Mouse (Mus musculus) embryonic facial prominence, embryonic 13.5 days (tissue): Measurements from ENCODE around the gene Prr23a2. TPM values are rescaled to one million over a fixed set of nuclear protein-coding genes. Genes with fewer than 3 reads are reported as not detected.

Experiments
- ATAC-seq: fragments of 200-750 bp; cut with Nextera tagmentation; 2 replicates; pipeline ENCODE4 v1.8.0; 2017; ENCODE audit warnings: low read depth; ENCODE audit not compliant: insufficient number of reproducible peaks, insufficient read depth, low FRiP score, low TSS enrichment
- H3K27ac ChIP-seq: fragments of 300-500 bp; sonication (generic); 2 replicates; pipeline ENCODE4 v1.5.1; 2015; ENCODE audit warnings: moderate library complexity, mild to moderate bottlenecking, inconsistent platforms
- H3K27me3 ChIP-seq: fragments of 300-500 bp; sonication (generic); 2 replicates; pipeline ENCODE4 v1.6.1; 2015; ENCODE audit warnings: mild to moderate bottlenecking, inconsistent platforms
- H3K36me3 ChIP-seq: fragments of 300-500 bp; sonication (generic); 2 replicates; pipeline ENCODE4 v1.6.1; 2015; ENCODE audit warnings: mild to moderate bottlenecking, inconsistent platforms
- H3K4me1 ChIP-seq: fragments of 300-500 bp; sonication (generic); 2 replicates; pipeline ENCODE4 v1.6.1; 2015; ENCODE audit warnings: inconsistent platforms
- H3K4me2 ChIP-seq: fragments of 300-500 bp; sonication (generic); 2 replicates; pipeline ENCODE4 v1.6.1; 2015; ENCODE audit warnings: moderate library complexity, mild to moderate bottlenecking, inconsistent platforms
- H3K4me3 ChIP-seq: fragments of 300-500 bp; sonication (generic); 2 replicates; pipeline ENCODE4 v1.5.1; 2015; ENCODE audit warnings: mild to moderate bottlenecking, inconsistent platforms
- H3K9ac ChIP-seq: fragments of 300-500 bp; sonication (generic); 2 replicates; pipeline ENCODE4 v1.6.1; 2015; ENCODE audit warnings: mild to moderate bottlenecking, inconsistent platforms
- H3K9me3 ChIP-seq: fragments of 300-500 bp; sonication (generic); 2 replicates; pipeline ENCODE4 v1.6.1; 2016; ENCODE audit warnings: inconsistent platforms
- WGBS: fragments of 180-500 bp; shearing (Covaris S2); methylation state at CpG from one replicate; pipeline ENCODE4 v1.1.7; 2015; ENCODE audit warnings: mixed read lengths; 5-methylcytosine and 5-hydroxymethylcytosine counted together
- polyA plus RNA-seq: library from polyadenylated mRNA; unstranded; fragments of >200 nt; fragmentation: Nextera tagmentation; extraction: Ambion mirVana; gene quantifications from 2 replicates; pipeline ENCODE4 v1.2.1, GENCODE M21; 2015

Gene Prr23a2
- polyA plus RNA-seq, 1 experiment from 2014 or later: not detected

DNA sequence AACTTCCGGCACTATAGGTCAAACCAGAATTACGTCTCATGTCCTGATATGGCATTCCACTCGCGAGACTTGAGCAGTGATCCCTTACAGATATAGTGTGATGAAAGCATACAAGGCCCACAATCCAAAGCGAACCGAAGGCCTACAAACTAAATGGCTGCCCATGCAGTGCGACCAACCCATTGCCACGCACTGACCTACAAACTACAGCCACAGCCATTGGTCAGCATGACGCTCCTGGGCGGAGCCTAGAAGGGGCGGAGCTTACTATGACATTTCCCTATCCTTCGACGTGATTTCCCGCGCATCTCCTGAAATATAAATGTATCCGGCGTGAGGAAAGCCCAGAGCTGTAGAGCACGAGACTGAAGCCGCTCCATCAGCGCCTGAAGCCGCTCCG lies 14.2 kb upstream of the Prr23a2 start, which contains the start of gene Prr23a1:
TSS of gene Prr23a1 (plus strand) at position 387 of the 400 bp plus-strand sequence.
- Histone ChIP-seq H3K27ac (no peak within 1 kb of the TSS), H3K4me2 (peak within 1 kb of the TSS; percentile 36), H3K36me3 (no peaks in the 10 kb centered on the region), H3K27me3 (peaks cover 10% of the 10 kb centered on the region; the same call in 1 of the 2 replicates), H3K4me1 (no peaks in the 10 kb centered on the region), H3K4me3 (no peak within 1 kb of the TSS), H3K9me3 (0 out of 2 replicates have a peak, but pooled peaks cover 5% of the 10 kb centered on the region), H3K9ac (no peak within 1 kb of the TSS)
- no peak for ATAC-seq
- 61% methylated on average over 22 of the region's 22 CpGs for WGBS

DNA sequence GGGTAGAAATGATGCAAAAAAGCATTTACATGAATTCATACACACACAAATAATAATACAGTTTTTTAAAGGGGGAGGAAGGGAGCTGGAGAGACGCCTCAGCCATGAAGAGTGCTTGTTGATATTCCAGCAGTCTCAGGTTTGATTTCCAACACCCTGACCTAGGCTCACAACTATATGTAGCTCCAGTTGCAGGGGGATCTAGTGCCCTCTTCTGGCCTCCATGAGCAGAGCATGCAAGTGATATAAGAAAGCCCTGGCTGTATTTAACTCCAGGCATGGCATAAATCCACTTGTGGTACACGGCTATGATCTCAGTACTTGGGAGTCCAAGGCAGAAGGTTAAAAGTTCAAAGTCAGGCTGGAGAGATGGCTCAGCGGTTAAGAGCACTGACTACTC lies 7.2 kb downstream of the Prr23a2 start:
- Histone ChIP-seq H3K4me3 (no peak overlapping the region), H3K9me3 (no peaks in the 10 kb centered on the region; the same call in 1 of the 2 replicates), H3K36me3 (no peaks in the 10 kb centered on the region), H3K4me2 (no peak overlapping the region), H3K9ac (no peak overlapping the region), H3K4me1 (no peaks in the 10 kb centered on the region), H3K27me3 (peaks cover 12% of the 10 kb centered on the region), H3K27ac (no peak overlapping the region)
- WGBS: 75% methylated on average over 3 of the region's 3 CpGs
- ATAC-seq: no peak

DNA sequence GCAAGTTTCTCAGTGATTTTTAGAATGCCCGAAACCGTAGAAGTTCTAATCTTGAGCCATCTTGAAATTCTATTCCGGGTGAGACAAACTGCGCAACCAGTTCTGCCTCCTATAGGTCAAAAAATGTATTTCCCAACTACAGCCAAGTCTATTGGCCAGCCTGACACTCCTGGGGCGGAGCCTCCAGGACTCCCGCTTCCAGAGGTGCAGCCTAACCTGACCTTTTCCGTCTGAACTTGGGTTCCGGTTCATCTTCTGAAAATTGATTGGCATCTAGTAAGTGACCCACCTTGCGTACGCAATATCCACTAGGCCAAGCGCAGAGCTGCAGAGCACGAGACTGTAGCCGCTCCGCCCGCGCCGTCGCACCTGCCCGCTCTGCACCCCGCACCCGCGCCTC lies 8.3 kb downstream of the Prr23a2 start, which contains the start of gene Prr23a3:
TSS of gene Prr23a3 (plus strand) at position 197 of the 400 bp plus-strand sequence.
- H3K9me3 ChIP-seq: no peaks in the 10 kb centered on the region; the same call in 1 of the 2 replicates
- H3K27ac ChIP-seq: no peak within 1 kb of the TSS
- H3K4me3 ChIP-seq: no peak within 1 kb of the TSS
- ATAC-seq: no peak
- H3K4me2 ChIP-seq: peak within 1 kb of the TSS; percentile 27
- H3K9ac ChIP-seq: no peak within 1 kb of the TSS
- H3K27me3 ChIP-seq: peaks cover 12% of the 10 kb centered on the region
- WGBS: 51% methylated on average over 22 of the region's 22 CpGs
- H3K36me3 ChIP-seq: no peaks in the 10 kb centered on the region
- no peaks in the 10 kb centered on the region for H3K4me1 ChIP-seq

DNA sequence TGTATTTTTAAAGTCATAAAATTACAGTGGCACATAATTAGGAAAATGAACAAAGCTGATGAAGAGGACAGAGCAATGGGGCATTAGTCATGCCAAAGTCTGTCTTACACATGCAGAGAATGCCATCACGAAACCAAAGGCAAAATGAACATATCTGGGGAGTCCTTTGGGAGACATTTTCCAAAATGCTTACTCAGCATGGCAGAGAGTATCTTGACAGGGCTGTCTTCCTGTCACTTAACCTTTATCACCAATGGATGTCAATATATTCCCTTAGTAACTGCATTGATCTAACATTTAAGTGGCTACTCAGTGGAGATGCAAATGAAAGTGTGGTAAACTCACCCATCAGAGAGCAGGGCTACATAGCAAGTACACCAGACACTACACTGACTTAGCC lies 45.2 kb downstream of the Prr23a2 start:
- 78% methylated on average over 1 of the region's 1 CpGs for WGBS
- H3K4me2 ChIP-seq: no peak overlapping the region
- no peak overlapping the region for H3K27ac ChIP-seq
- peaks cover 13% of the 10 kb centered on the region for H3K9me3 ChIP-seq
- no peak overlapping the region for H3K9ac ChIP-seq
- no peaks in the 10 kb centered on the region for H3K4me1 ChIP-seq
- H3K36me3 ChIP-seq: no peaks in the 10 kb centered on the region
- no peaks in the 10 kb centered on the region for H3K27me3 ChIP-seq
- H3K4me3 ChIP-seq: no peak overlapping the region
- no peak for ATAC-seq

DNA sequence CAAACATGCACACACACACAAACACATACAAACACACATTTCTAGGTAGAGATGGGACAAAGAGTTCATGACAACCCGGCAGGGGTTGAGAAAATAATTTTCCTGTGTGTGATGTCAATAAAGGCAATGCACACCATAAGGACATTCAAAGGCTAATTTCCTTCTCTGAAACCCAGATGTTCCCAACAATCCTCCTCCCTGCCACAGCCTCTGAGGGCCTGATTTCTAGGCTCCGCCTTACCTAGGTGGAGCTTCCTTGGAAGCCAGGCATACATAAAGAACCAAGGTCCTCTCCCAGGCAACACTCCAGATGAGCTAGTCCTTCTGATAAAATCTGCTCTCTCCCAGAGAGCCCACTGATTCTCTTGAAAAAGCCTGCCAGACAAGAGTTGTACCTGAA lies 46.5 kb downstream of the Prr23a2 start, which contains the start of gene 7420426K07Rik:
TSS of gene 7420426K07Rik (plus strand) at position 301 of the 400 bp plus-strand sequence.
- 86% methylated on average over 2 of the region's 2 CpGs for WGBS
- Histone ChIP-seq H3K9me3 (peaks cover 4% of the 10 kb centered on the region; the same call in 1 of the 2 replicates), H3K4me2 (no peak within 1 kb of the TSS), H3K27me3 (no peaks in the 10 kb centered on the region), H3K36me3 (no peaks in the 10 kb centered on the region), H3K4me1 (no peaks in the 10 kb centered on the region), H3K9ac (no peak within 1 kb of the TSS), H3K27ac (no peak within 1 kb of the TSS), H3K4me3 (no peak within 1 kb of the TSS)
- no peak for ATAC-seq

Other genes starting within 250 kb of the Prr23a2 start
- gene Prr23a1, start 14.0 kb upstream of the Prr23a2 start, polyA plus RNA-seq: not detected in 2 replicates
- not detected in 2 replicates for gene Prr23a3, start 8.3 kb downstream of the Prr23a2 start, polyA plus RNA-seq
- gene 7420426K07Rik, start 46.6 kb downstream of the Prr23a2 start, polyA plus RNA-seq: not detected in 2 replicates
- gene Foxl2, start 98.8 kb downstream of the Prr23a2 start, polyA plus RNA-seq: 1.2 and 1.7 TPM in 2 replicates
- 48.8 and 59.1 TPM in 2 replicates for gene Faim, start 129.9 kb downstream of the Prr23a2 start, polyA plus RNA-seq
- 0.45 TPM in 1 of 2 replicates, not detected in the other for gene Gm1123, start 179.2 kb downstream of the Prr23a2 start, polyA plus RNA-seq